Mouse (Mus musculus): Measurements from ENCODE around the gene Tanc2.

The Tanc2 gene

DNA sequence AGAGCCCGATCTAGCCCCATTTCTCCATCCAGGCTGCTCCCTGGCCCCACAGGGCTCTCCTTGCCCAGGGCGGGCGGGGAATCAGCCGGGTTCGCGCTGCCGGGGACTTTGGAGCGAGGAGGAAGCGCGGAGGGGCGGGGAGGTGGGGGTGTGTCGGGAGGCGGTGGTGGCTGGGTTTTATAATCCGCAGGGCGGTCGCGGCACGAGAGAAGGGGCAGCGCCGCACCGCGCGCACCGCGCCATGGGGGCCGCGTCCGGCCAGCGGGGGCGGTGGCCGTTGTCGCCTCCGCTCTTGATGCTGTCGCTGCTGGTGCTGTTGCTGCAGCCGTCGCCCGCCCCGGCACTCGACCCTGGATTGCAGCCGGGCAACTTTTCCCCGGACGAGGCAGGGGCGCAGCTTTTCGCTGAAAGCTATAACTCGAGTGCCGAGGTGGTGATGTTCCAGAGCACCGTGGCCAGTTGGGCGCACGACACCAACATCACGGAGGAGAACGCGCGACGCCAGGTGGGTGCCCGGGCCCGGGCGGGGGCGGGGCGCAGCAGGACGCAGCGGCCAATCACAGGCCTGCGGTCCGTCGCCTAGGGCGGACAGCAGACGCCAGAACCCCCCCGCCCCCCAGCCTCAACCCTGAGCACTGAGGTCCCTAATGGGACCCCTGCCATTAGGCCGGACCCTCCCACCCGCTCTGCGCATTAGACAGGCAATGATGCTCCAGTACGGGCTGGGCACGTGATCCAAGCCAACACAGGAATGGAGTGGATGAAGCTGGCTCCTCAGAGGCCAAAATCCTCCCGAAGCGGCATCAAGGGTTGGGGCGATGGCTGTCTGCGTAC, 378.2 kb downstream of the Tanc2 start, which contains the start of gene Ace:
Gene Ace (plus strand): TSS at position 205 of the 834 bp plus-strand sequence.
- in situ Hi-C loops (cut with MboI; ENCODE audit: low pct_unique_long_range_greater_than_20kb in 1 of 2, low sequenced_read_pairs in 2 of 2, unreplicated experiment in 1 of 2) = no loop called here

DNA sequence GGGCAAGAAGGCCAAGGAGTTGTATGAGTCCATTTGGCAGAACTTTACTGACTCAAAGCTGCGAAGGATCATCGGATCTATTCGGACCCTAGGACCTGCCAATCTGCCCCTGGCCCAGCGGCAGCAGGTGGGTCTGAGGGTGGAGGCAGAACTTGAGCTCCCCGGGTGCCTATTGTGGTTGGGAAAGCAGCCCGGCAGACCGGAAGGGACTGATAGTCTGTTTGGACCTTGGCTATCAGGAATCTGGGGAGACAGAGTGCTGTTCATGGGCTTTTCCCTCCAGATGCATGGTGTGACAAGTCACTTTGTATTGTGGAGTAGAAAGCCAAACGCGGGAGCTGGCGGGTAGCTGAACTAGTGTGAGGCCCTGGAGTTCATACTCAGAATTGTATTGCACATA, 379.2 kb downstream of the Tanc2 start:
- in situ Hi-C loops (cut with MboI; ENCODE audit: low pct_unique_long_range_greater_than_20kb in 1 of 2, low sequenced_read_pairs in 2 of 2, unreplicated experiment in 1 of 2) = no loop called here

DNA sequence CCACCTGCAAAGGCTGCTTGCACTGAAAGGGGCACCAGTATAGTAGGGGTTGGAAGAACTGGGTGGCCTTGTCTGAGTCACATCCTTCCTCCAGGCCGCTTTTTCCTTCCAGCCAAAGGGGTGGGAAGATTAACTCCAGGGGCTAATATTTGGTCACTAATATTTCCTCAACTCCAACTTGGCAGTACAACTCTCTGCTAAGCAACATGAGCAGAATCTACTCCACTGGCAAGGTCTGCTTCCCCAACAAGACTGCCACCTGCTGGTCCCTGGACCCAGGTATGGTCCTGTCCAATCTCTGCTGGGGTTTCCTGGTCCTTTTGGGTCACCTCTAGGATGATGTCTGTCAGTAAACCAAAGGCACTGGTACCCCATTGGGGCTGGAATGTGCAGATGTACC, 379.7 kb downstream of the Tanc2 start:
- in situ Hi-C loops (cut with MboI; ENCODE audit: low pct_unique_long_range_greater_than_20kb in 1 of 2, low sequenced_read_pairs in 2 of 2, unreplicated experiment in 1 of 2) = no loop called here

DNA sequence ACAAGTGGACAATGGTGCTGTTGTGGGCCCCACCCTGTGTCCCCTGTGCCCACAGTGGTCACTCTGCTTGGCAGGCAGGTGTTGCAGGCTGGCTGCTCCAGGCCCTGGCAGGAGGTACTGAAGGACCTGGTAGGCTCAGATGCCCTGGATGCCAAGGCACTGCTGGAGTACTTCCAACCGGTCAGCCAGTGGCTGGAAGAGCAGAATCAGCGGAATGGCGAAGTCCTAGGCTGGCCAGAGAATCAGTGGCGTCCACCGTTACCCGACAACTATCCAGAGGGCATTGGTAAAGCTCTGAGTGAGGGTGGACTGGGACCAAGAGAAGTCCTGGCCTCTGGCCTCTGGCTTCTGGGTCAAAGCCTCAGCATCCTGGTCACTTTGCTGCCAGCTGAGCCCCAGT, 384.8 kb downstream of the Tanc2 start:
- in situ Hi-C loops (cut with MboI; ENCODE audit: low pct_unique_long_range_greater_than_20kb in 1 of 2, low sequenced_read_pairs in 2 of 2, unreplicated experiment in 1 of 2) = no loop called here

DNA sequence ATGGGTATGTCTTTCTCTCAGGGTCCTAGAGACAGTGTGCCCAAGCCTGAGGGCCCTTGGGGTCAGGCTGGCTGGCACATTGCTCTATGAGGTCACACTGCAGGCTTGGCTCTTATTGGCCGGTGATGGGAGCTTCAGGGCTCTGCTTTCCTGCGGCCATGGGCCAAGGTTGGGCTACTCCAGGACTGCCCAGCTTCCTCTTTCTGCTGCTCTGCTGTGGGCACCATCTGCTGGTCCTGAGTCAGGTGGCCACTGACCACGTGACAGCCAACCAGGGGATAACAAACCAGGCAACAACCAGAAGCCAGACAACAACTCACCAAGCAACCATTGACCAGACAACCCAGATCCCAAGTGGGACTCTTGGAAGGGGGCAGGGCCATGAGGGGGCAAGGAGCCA, 385.3 kb downstream of the Tanc2 start:
- in situ Hi-C loops (cut with MboI; ENCODE audit: low pct_unique_long_range_greater_than_20kb in 1 of 2, low sequenced_read_pairs in 2 of 2, unreplicated experiment in 1 of 2) = no loop called here

DNA sequence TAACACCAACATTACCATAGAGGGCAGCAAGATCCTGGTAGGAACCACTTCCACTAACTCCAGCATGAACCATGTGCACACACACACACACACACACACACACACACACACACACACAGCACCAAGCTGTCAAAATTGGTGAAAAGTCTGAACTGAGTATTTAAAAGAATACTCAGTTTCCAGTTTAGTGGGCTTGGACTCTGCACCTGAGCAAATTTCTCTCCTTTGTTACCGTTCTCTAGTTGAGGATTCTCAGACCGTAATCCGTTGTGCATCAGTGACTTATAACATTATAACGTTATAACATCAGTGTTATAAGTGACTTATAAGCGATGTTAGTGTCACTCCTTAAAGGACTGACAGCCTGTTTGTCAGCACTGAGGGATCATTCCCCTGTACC, 385.9 kb downstream of the Tanc2 start:
- in situ Hi-C loops (cut with MboI; ENCODE audit: low pct_unique_long_range_greater_than_20kb in 1 of 2, low sequenced_read_pairs in 2 of 2, unreplicated experiment in 1 of 2) = no loop called here

DNA sequence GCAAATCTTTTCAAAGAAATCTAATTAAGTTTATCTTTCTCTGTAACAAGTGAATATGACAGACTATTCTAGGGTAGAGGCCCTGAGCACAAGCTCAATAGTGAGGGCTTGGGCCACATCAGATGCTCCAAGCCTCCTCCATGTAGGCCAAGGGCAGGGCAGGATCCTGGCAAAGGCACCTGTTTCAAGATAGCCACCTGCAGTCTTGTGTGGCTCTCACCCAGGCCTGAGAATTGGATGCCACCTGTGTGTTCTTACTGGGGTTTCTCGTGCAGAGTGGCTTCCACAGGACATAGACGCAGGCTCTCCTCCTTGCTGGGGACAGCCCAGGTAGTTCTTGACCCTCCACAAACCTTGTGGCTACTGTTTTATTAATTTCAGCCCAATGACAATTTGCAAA, 388.4 kb downstream of the Tanc2 start:
- in situ Hi-C loops (cut with MboI; ENCODE audit: low pct_unique_long_range_greater_than_20kb in 1 of 2, low sequenced_read_pairs in 2 of 2, unreplicated experiment in 1 of 2) = no loop called here

DNA sequence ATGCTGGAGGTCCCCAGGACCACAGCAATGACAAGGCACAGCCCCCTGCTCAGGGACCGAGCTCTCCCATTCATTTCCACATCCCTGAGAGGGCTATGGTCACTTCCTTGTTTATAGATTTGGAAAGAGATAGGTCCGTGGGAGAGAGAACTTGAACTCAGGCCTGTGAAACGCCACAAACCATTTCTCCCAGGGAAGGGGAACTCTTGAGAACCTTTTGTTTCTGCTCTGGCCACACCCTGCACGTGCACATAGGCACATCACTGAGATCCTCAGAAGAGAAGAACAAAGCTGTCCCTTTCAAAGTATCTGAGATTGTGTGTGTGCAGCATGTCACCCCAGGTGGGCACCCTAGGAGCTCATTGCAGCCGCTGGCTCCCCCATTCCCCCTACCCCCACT, 388.8 kb downstream of the Tanc2 start:
- in situ Hi-C loops (cut with MboI; ENCODE audit: low pct_unique_long_range_greater_than_20kb in 1 of 2, low sequenced_read_pairs in 2 of 2, unreplicated experiment in 1 of 2) = no loop called here

All from mouse embryonic stem cell (cell line).